Mouse (Mus musculus) neutrophil, adult 5-6 weeks (primary cell): ENCODE measurements around the gene Iqcd. TPM values are rescaled to one million over a fixed set of nuclear protein-coding genes. Genes with fewer than 3 reads are reported as not detected.

ENCODE experiments used
- ATAC-seq: fragments of 151-379, 151-347 bp; 2 replicates; pipeline ENCODE4 v1.8.0; 2017; ENCODE audit warnings: mild to moderate bottlenecking, moderate TSS enrichment; ENCODE audit not compliant: insufficient number of reproducible peaks, poor library complexity, low FRiP score, severe bottlenecking; ENCODE audit errors: extremely low read depth
- total RNA-seq: library from RNA; stranded (forward); fragments of 200-1000 nt; gene quantifications from 2 replicates; pipeline ENCODE4 v1.2.3, GENCODE M21; 2017

Iqcd gene
- total RNA-seq, 1 experiment from 2014 or later, result 0.47 TPM

- no peak for ATAC-seq
These were observed 19.0 kb upstream of the Iqcd start for GRCm38 (mm10) chr5:120569791-120570190.

- peak; percentile 80 for ATAC-seq
These were observed 18.4 kb upstream of the Iqcd start for GRCm38 (mm10) chr5:120570289-120570897.

- ATAC-seq, result no peak
These were observed 17.6 kb upstream of the Iqcd start for GRCm38 (mm10) chr5:120571056-120571740.

- ATAC-seq, result no peak
These were observed 14.2 kb upstream of the Iqcd start for GRCm38 (mm10) chr5:120574469-120575063.

GRCm38 (mm10) chr5:120576781-120577301 lies 12.0 kb upstream of the Iqcd start:
- no peak for ATAC-seq

GRCm38 (mm10) chr5:120577935-120578441 lies 10.8 kb upstream of the Iqcd start:
- ATAC-seq, result 0 out of 2 replicates have a peak, but pooled peaks have one; percentile 14

- peak; percentile 40 for ATAC-seq
These were observed 10.2 kb upstream of the Iqcd start for GRCm38 (mm10) chr5:120578504-120579081.

- peak; percentile 42 for ATAC-seq
These were observed 9.5 kb upstream of the Iqcd start for GRCm38 (mm10) chr5:120579211-120579897.

- ATAC-seq, result no peak
These were observed 8.8 kb upstream of the Iqcd start for GRCm38 (mm10) chr5:120579898-120580626.

GRCm38 (mm10) chr5:120582002-120582401 lies 6.8 kb upstream of the Iqcd start:
- no peak for ATAC-seq

- ATAC-seq, result no peak
These were observed 5.3 kb upstream of the Iqcd start for GRCm38 (mm10) chr5:120583511-120583910.

GRCm38 (mm10) chr5:120584968-120585367 lies 3.8 kb upstream of the Iqcd start:
- ATAC-seq, result no peak

GRCm38 (mm10) chr5:120586741-120587615 lies 1.8 kb upstream of the Iqcd start:
- ATAC-seq, result no peak

- no peak for ATAC-seq
These were observed 1.2 kb upstream of the Iqcd start for GRCm38 (mm10) chr5:120587616-120587926.

- ATAC-seq, result no peak
These were observed 762 bp upstream of the Iqcd start for GRCm38 (mm10) chr5:120587940-120588568.

- no peak for ATAC-seq
These were observed 1.7 kb downstream of the Iqcd start for GRCm38 (mm10) chr5:120590356-120591010.

GRCm38 (mm10) chr5:120592141-120592540 lies 3.3 kb downstream of the Iqcd start:
- no peak for ATAC-seq
